Mouse (Mus musculus) small intestine, adult 10 weeks (tissue): Measurements from ENCODE around the gene Sh3bp5. TPM values are rescaled to one million over a fixed set of nuclear protein-coding genes. Genes with fewer than 3 reads are reported as not detected.

Experiments used
- polyA plus RNA-seq: library from polyadenylated mRNA; stranded (reverse); fragments of 350-450 nt; fragmentation: Illumina TruSeq; extraction: RNeasy Lipid Tissue Mini Kit (QIAGEN cat#74804); gene quantifications from one replicate; pipeline ENCODE4 v1.2.3, GENCODE M21; 2014; ENCODE audit warnings: low replicate concordance

Gene Sh3bp5
- polyA plus RNA-seq = 11.6 TPM

DNA sequence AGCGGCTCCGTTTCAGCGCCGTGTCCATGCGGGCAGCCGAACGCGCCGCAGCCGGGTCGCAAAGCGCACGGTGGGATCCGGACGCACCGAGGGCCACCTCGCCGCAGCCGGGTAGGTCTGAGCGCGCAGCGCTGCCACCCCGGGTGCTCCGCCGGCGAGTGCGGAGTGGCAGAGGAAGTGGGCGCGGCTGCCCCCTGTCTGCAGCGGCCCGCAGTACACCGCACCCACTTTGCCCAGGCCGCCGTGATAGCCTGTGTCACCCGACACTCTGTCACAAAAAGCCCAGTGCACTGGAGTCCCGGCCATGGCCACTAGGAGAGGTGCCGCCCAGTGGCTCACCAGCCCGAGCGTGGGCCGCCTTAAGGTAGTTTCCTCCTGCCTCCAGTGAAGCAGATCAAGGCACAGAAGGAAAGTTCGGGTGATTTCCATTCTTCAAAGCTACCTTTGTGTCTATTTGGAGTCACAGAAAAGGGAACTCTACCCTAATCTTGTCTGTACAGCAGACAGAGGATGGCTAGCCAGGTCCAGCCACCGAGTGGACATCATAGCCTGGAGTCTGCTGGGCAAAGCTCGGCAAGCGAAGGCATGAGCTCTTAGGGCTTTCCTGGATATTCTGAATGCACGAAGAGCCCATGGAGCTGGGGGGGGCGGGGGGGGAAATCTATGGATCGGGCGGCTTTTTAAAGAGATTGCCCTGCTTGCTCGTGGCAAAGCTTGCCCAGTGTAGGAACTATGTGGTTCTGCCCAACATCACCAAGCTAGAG, at the start of gene Sh3bp5:
TSS of gene Sh3bp5 (minus strand) at position 149 of the 764 bp plus-strand sequence.

DNA sequence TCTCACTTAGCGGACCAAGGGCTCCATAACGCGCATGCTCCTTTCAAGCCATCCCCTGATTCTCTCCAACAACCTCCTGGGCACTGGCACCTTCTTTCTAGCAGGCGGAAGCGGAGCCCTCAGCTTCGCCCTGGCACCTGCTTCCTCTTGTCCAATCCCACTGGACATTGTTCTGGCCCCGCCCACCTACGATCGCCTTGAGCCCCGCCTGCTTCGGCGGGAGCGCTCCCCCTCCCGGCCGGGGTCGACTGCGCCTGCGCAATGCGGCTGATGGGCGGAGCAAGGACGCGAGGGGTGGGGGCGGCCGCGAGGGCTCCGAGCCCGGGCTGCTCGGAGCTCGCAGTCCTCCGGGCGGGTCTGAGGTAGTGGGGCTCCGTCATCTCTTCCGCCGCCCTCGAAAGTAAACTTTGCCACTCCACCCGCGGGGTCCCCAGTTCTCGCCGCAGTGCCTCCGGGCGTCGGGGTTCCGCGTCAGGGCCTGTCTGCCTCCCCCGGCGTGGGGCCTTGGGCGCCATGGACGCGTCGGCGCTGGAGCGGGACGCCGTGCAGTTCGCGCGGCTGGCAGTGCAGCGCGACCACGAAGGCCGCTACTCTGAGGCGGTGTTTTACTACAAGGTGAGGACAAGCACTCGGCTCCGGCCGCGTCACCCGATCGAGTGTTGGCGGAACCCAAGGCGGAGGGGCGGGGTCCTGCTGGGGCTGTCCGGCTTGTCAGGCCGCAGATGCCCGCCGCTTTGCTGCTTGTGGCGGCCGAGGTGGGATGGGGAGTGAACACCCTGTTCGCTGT, 99.3 kb downstream of the Sh3bp5 start, which contains the start of gene Capn7:
TSS of gene Capn7 (plus strand) at position 270 of the 787 bp plus-strand sequence.

DNA sequence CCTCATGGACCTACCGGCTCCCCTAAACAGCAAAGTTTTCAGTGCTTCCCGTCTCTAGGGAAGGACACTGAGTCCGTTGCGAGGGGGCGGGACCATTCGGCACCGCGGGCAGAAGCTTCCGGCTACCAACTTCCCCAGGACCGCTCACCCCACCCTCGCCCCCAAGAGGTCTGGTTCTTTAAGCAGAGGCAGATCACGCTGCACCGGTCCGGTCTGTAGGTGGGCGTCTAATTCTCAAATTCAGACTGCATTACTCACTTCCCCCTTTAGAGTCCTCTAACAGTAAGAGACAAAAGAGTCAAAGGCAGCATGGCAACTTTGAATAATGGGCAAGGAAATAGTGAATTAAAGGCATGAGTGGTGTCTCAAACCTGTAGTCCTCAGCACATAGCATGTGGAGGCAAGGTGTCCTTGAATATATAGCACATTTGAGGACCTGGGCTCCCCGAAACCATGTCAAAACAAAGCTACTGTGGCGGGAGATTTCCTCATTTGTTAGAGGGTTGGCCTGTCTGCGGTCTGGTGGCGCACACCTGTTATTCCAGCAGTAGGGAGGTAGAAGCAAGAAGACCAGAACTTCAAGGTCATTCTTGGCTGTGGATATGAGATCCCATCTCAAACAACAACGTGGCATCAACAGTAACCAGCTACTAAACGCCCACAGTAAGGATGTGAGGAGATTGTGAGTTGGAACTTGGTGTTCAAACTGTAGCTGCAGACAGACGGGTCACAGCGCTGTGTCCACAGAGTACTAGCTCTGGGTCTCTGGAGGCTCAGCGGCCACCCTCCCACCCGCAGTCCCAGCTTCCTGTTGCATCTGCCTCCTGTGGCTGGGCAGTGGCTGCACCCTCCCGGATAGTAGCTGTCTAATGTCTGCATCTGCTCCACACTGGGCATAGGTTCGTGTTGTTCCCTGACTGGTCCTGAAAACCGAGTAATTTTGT, 111.8 kb downstream of the Sh3bp5 start, which contains the start of gene Dnah1:
TSS of gene Dnah1 (minus strand) at position 48 of the 944 bp plus-strand sequence.

Other genes starting within 250 kb of the Sh3bp5 start
- gene Tnnc1, start 227.8 kb downstream of the Sh3bp5 start, polyA plus RNA-seq = not detected
- 30.9 TPM for gene Nisch, start 219.1 kb downstream of the Sh3bp5 start, polyA plus RNA-seq
- gene Sema3g, start 218.2 kb downstream of the Sh3bp5 start, polyA plus RNA-seq = 0.19 TPM
- gene Phf7, start 184.8 kb downstream of the Sh3bp5 start, polyA plus RNA-seq = 6.1 TPM
- 1.7 TPM for gene Bap1, start 184.6 kb downstream of the Sh3bp5 start, polyA plus RNA-seq
- gene Dnah1, start 112.2 kb downstream of the Sh3bp5 start, polyA plus RNA-seq = not detected
- 114 TPM for gene Capn7, start 99.4 kb downstream of the Sh3bp5 start, polyA plus RNA-seq
- gene Eaf1, start 58.3 kb upstream of the Sh3bp5 start, polyA plus RNA-seq = 49.3 TPM
- gene Mettl6, start 59.0 kb upstream of the Sh3bp5 start, polyA plus RNA-seq = 40.2 TPM
- gene Colq, start 155.3 kb upstream of the Sh3bp5 start, polyA plus RNA-seq = 0.19 TPM
- not detected for gene Gm49387, start 204.8 kb upstream of the Sh3bp5 start, polyA plus RNA-seq
- 2.8 TPM for gene Btd, start 204.9 kb upstream of the Sh3bp5 start, polyA plus RNA-seq
- gene Hacl1, start 205.2 kb upstream of the Sh3bp5 start, polyA plus RNA-seq = 7.3 TPM